Comparison of ENCODE assay signal across 7 mouse cellular contexts in genomic region chr13:34857526-34857925, GRCm38 (mm10). TPM values are rescaled to one million over a fixed set of nuclear protein-coding genes. Genes with fewer than 3 reads are reported as not detected.
A peak's percentile ranks its signal among the peaks of the same experiment; 100 is the strongest.
DNase-seq lines count a peak whose midpoint lies in the region; TF ChIP-seq lines count a peak whose summit lies in the region.

No protein-coding gene starts in this region.

- dilution Hi-C loops in CH12.LX (cut with MboI; ENCODE audit: extremely low pct_ligation_motif_present, extremely low pct_unique_long_range_greater_than_20kb, low sequenced_read_pairs), result no loop called here

- peak; percentile 62 for TF ChIP-seq RAD21 in CH12.LX (IDR thresholded peaks at IDR 0.05; ENCODE audit: low read depth, low read length)

- intact Hi-C loops in heart, postnatal 10 days (cut with DNase I), result no loop called here

- H3K4me3 ChIP-seq in CH12.LX (replicated peaks in 1 of 3; ENCODE audit: low read depth in 2 of 3, low read length in 2 of 3, poor library complexity in 1 of 3), result no peak overlapping the region

- no peaks in the 10 kb centered on the region for H3K79me2 ChIP-seq in CH12.LX (replicated peaks; ENCODE audit: control insufficient read depth, extremely low read depth, insufficient read depth, poor library complexity, severe bottlenecking)

- H3K4me2 ChIP-seq in CH12.LX (ENCODE audit: insufficient read depth, low read depth, poor library complexity, severe bottlenecking), result no peak overlapping the region

- DNase-seq in kidney, adult 9 months, result peak; percentile 67
- DNase-seq in kidney, adult 11 months, result no peak
- DNase-seq in CH12.LX (ENCODE audit: extremely low read depth) (peak; percentile 36), ZHBTc4 (ENCODE audit: low read depth, low spot score) (peak; percentile 46)
- DNase-seq in heart, postnatal 10 days, result peak; percentile 29 to 51
- peak; percentile 69 for DNase-seq in retina, embryonic 14.5 days (ENCODE audit: low spot score)
- DNase-seq in layer of hippocampus, adult 11-12 months (ENCODE audit: low spot score), result no peak

- in situ Hi-C loops in CH12.LX (cut with MboI; ENCODE audit: low pct_ligation_motif_present, low pct_unique_long_range_greater_than_20kb, low sequenced_read_pairs), result loop anchor here (5.0 to 25.0 kb wide), 2 partner anchors 210 to 670 kb away; no protein-coding TSS in a partner anchor

- H3K9ac ChIP-seq in CH12.LX (ENCODE audit: insufficient read depth, low read depth), result no peak overlapping the region

- H3K36me3 ChIP-seq in CH12.LX (replicated peaks in 1 of 2; ENCODE audit: control insufficient read depth in 1 of 2, insufficient read depth in 1 of 2, low read length in 1 of 2), result no peaks in the 10 kb centered on the region

- TF ChIP-seq POLR2A in CH12.LX (IDR thresholded peaks at IDR 0.05; ENCODE audit: low read depth, low read length), result no peak

- no peaks in the 10 kb centered on the region for H3K27me3 ChIP-seq in CH12.LX (replicated peaks)

- H3K9me3 ChIP-seq in CH12.LX (replicated peaks; ENCODE audit: low read length), result peaks cover 28% of the 10 kb centered on the region

- TF ChIP-seq EP300 in CH12.LX (IDR thresholded peaks at IDR 0.05; ENCODE audit: low read length), result no peak

- TF ChIP-seq CTCF in CH12.LX (conservative IDR thresholded peaks at IDR 0.05 in 1 of 2, IDR thresholded peaks at IDR 0.05 in 1 of 2; ENCODE audit: low read depth in 2 of 2, low read length in 2 of 2), result peak; percentile 14 to 67; a peak in 2 of 4 replicates

- peaks cover 0 to 3% of the 10 kb centered on the region in 2 experiments; a peak in 1 of 4 replicates for H3K4me1 ChIP-seq in CH12.LX (ENCODE audit: control insufficient read depth in 1 of 2, insufficient read depth in 2 of 2)

- no peak overlapping the region for H3K27ac ChIP-seq in CH12.LX (ENCODE audit: insufficient read depth, low read depth)

TF ChIP-seq in CH12.LX, 34 proteins besides CTCF, POLR2A, EP300 and RAD21:
- no peak for TF ChIP-seq ZMIZ1 (IDR thresholded peaks at IDR 0.05; ENCODE audit: low read depth, low read length)
- peak; percentile 57 for TF ChIP-seq SMC3 (IDR thresholded peaks at IDR 0.05; ENCODE audit: low read depth, low read length)

RNA-seq across cellular contexts. Expression of gene Prpf4b, which starts 17.6 kb away (rescaled TPM):
- total RNA-seq in CH12.LX (2012; rRNA removed) (51.1 and 62.7 TPM in 2 replicates), CH12.LX (2014; rRNA removed) (57.3 and 68.8 TPM in 2 replicates)
- 94.9 and 112 TPM in 2 replicates for polyA plus RNA-seq in CH12.LX (2012; ENCODE audit: insufficient read length, low read depth)
- 10 to 100 TPM; 43.9 to 47.6 TPM for total RNA-seq in heart, postnatal 10 days (2021)

Comparison
In these comparisons a context has a peak if more than half of its experiments do, and no peak if none do; other contexts are left out.
1. DNase-seq: peak in kidney, adult 9 months (single experiment), CH12.LX (single experiment), ZHBTc4 (single experiment), heart, postnatal 10 days (2 of 2) and retina, embryonic 14.5 days (single experiment); none in kidney, adult 11 months (single experiment) and layer of hippocampus, adult 11-12 months (single experiment).